Mouse (Mus musculus): ENCODE results near the gene Apon. TPM values are rescaled to one million over a fixed set of nuclear protein-coding genes. Genes with fewer than 3 reads are reported as not detected.
A peak's percentile ranks its signal among the peaks of the same experiment; 100 is the strongest.

The Apon gene
- polyA plus RNA-seq, 1 experiment from 2014 or later: 0.66 TPM

GRCm38 (mm10) chr10:128303126-128304021 lies 49.5 kb downstream of the Apon start, which contains the start of gene Pan2:
Gene Pan2 (plus strand): TSS chr10:128303335.
- peak within 1 kb of the TSS; percentile 91 for H3K9ac ChIP-seq (replicated peaks; ENCODE audit: low read length)
- 1% methylated on average over 37 of the region's 37 CpGs for WGBS
- peak within 1 kb of the TSS; percentile 76 for H3K4me2 ChIP-seq (replicated peaks; ENCODE audit: low read depth, low read length)
- peak; percentile 99 for ATAC-seq (ENCODE audit: low FRiP score, low TSS enrichment)
- H3K27me3 ChIP-seq (ENCODE audit: insufficient read depth, low read length): no peaks in the 10 kb centered on the region
- peaks cover 10% of the 10 kb centered on the region; the same call in 1 of the 2 replicates for H3K36me3 ChIP-seq (ENCODE audit: insufficient read depth, low read length)
- peaks cover 16% of the 10 kb centered on the region for H3K4me1 ChIP-seq (ENCODE audit: insufficient read depth, low read length)
- no peaks in the 10 kb centered on the region for H3K9me3 ChIP-seq (ENCODE audit: low read length)
- peak within 1 kb of the TSS; percentile 96 for H3K27ac ChIP-seq (ENCODE audit: low read length)
- peak within 1 kb of the TSS; percentile 69 for H3K4me3 ChIP-seq (ENCODE audit: low read length)

Other genes starting within 250 kb of the Apon start
- gene Hsd17b6, start 246.5 kb upstream of the Apon start, polyA plus RNA-seq (2015; fragmentation: Nextera tagmentation; extraction: Ambion mirVana): not detected in 2 replicates
- gene Prim1, start 238.9 kb upstream of the Apon start, polyA plus RNA-seq (2015; fragmentation: Nextera tagmentation; extraction: Ambion mirVana): 83.4 and 84.1 TPM in 2 replicates
- 667 and 704 TPM in 2 replicates for gene Naca, start 218.5 kb upstream of the Apon start, polyA plus RNA-seq (2015; fragmentation: Nextera tagmentation; extraction: Ambion mirVana)
- 409 and 441 TPM in 2 replicates for gene Ptges3, start 195.1 kb upstream of the Apon start, polyA plus RNA-seq (2015; fragmentation: Nextera tagmentation; extraction: Ambion mirVana)
- 3,411 and 3,412 TPM in 2 replicates for gene Atp5b, start 170.8 kb upstream of the Apon start, polyA plus RNA-seq (2015; fragmentation: Nextera tagmentation; extraction: Ambion mirVana)
- 10.9 and 14.3 TPM in 2 replicates for gene Baz2a, start 162.5 kb upstream of the Apon start, polyA plus RNA-seq (2015; fragmentation: Nextera tagmentation; extraction: Ambion mirVana)
- 39.8 and 43.6 TPM in 2 replicates for gene Rbms2, start 73.8 kb upstream of the Apon start, polyA plus RNA-seq (2015; fragmentation: Nextera tagmentation; extraction: Ambion mirVana)
- 1.1 and 1.3 TPM in 2 replicates for gene Gls2, start 59.6 kb upstream of the Apon start, polyA plus RNA-seq (2015; fragmentation: Nextera tagmentation; extraction: Ambion mirVana)
- 34.2 and 38.6 TPM in 2 replicates for gene Spryd4, start 42.3 kb upstream of the Apon start, polyA plus RNA-seq (2015; fragmentation: Nextera tagmentation; extraction: Ambion mirVana)
- not detected in 2 replicates for gene Mip, start 28.3 kb upstream of the Apon start, polyA plus RNA-seq (2015; fragmentation: Nextera tagmentation; extraction: Ambion mirVana)
- 64.5 and 68.2 TPM in 2 replicates for gene Timeless, start 22.0 kb upstream of the Apon start, polyA plus RNA-seq (2015; fragmentation: Nextera tagmentation; extraction: Ambion mirVana)
- gene Apof, start 14.6 kb downstream of the Apon start, polyA plus RNA-seq (2015; fragmentation: Nextera tagmentation; extraction: Ambion mirVana): 0.62 and 0.69 TPM in 2 replicates
- 12.9 and 14.9 TPM in 2 replicates for gene Stat2, start 16.5 kb downstream of the Apon start, polyA plus RNA-seq (2015; fragmentation: Nextera tagmentation; extraction: Ambion mirVana)
- 0.15 and 0.35 TPM in 2 replicates for gene Il23a, start 44.7 kb downstream of the Apon start, polyA plus RNA-seq (2015; fragmentation: Nextera tagmentation; extraction: Ambion mirVana)
- gene Pan2, start 49.2 kb downstream of the Apon start, polyA plus RNA-seq (2015; fragmentation: Nextera tagmentation; extraction: Ambion mirVana): 42.0 and 45.0 TPM in 2 replicates
- gene Cnpy2, start 68.4 kb downstream of the Apon start, polyA plus RNA-seq (2015; fragmentation: Nextera tagmentation; extraction: Ambion mirVana): 343 and 370 TPM in 2 replicates
- gene Cs, start 83.6 kb downstream of the Apon start, polyA plus RNA-seq (2015; fragmentation: Nextera tagmentation; extraction: Ambion mirVana): 238 and 244 TPM in 2 replicates
- gene Coq10a, start 114.9 kb downstream of the Apon start, polyA plus RNA-seq (2015; fragmentation: Nextera tagmentation; extraction: Ambion mirVana): 4.1 and 10.9 TPM in 2 replicates
- 11.9 and 12.8 TPM in 2 replicates for gene Ankrd52, start 123.0 kb downstream of the Apon start, polyA plus RNA-seq (2015; fragmentation: Nextera tagmentation; extraction: Ambion mirVana)
- gene Slc39a5, start 147.1 kb downstream of the Apon start, polyA plus RNA-seq (2015; fragmentation: Nextera tagmentation; extraction: Ambion mirVana): 69.0 and 75.1 TPM in 2 replicates
- 81.7 and 94.8 TPM in 2 replicates for gene Nabp2, start 157.4 kb downstream of the Apon start, polyA plus RNA-seq (2015; fragmentation: Nextera tagmentation; extraction: Ambion mirVana)
- 52.5 and 52.6 TPM in 2 replicates for gene Rnf41, start 157.6 kb downstream of the Apon start, polyA plus RNA-seq (2015; fragmentation: Nextera tagmentation; extraction: Ambion mirVana)
- 64.5 and 75.9 TPM in 2 replicates for gene Smarcc2, start 205.2 kb downstream of the Apon start, polyA plus RNA-seq (2015; fragmentation: Nextera tagmentation; extraction: Ambion mirVana)
- 1,255 and 1,413 TPM in 2 replicates for gene Myl6, start 240.0 kb downstream of the Apon start, polyA plus RNA-seq (2015; fragmentation: Nextera tagmentation; extraction: Ambion mirVana)
- 4.2 and 5.7 TPM in 2 replicates for gene Myl6b, start 244.6 kb downstream of the Apon start, polyA plus RNA-seq (2015; fragmentation: Nextera tagmentation; extraction: Ambion mirVana)